Comparison of ENCODE assay signal across 8 mouse cellular contexts in genomic region chr10:4333319-4333718, GRCm38 (mm10). TPM values are rescaled to one million over a fixed set of nuclear protein-coding genes. Genes with fewer than 3 reads are reported as not detected.
DNase-seq lines count a peak whose midpoint lies in the region; ATAC-seq and TF ChIP-seq lines count a peak whose summit lies in the region.

No protein-coding gene starts in this region.

- no peak overlapping the region for H3K27ac ChIP-seq in liver, adult 2 months (replicated peaks; ENCODE audit: insufficient read depth, low read depth, low read length)
- H3K27ac ChIP-seq in midbrain, embryonic 16.5 days (ENCODE audit: low read length), result no peak overlapping the region

- H3K4me2 ChIP-seq in midbrain, embryonic 16.5 days (ENCODE audit: low read length), result peak overlapping the region; percentile 73; the same call in 1 of the 2 replicates

- H3K4me1 ChIP-seq in liver, adult 2 months (ENCODE audit: control insufficient read depth, insufficient read depth, low read length), result no peaks in the 10 kb centered on the region
- H3K4me1 ChIP-seq in midbrain, embryonic 16.5 days (ENCODE audit: control insufficient read depth, insufficient read depth, low read length), result peaks cover 14% of the 10 kb centered on the region

- no peaks in the 10 kb centered on the region for H3K36me3 ChIP-seq in liver, adult 2 months (ENCODE audit: control insufficient read depth, insufficient read depth, low read length)
- no peaks in the 10 kb centered on the region for H3K36me3 ChIP-seq in midbrain, embryonic 16.5 days (ENCODE audit: control insufficient read depth, insufficient read depth, low read length)

- no peaks in the 10 kb centered on the region for H3K79me2 ChIP-seq in liver, adult 2 months (ENCODE audit: control insufficient read depth, insufficient read depth, low read length)

- H3K9ac ChIP-seq in liver, adult 2 months (ENCODE audit: low read depth, low read length), result no peak overlapping the region
- H3K9ac ChIP-seq in midbrain, embryonic 16.5 days (ENCODE audit: low read depth, low read length), result 0 out of 2 replicates have a peak overlapping the region, but pooled peaks have one; percentile 12

- ATAC-seq in midbrain, embryonic 16.5 days, result peak; percentile 34

- H3K4me3 ChIP-seq in liver, adult 2 months (ENCODE audit: insufficient read depth, low read depth, low read length), result no peak overlapping the region
- no peak overlapping the region for H3K4me3 ChIP-seq in midbrain, embryonic 16.5 days (ENCODE audit: low read depth, low read length)

- H3K27me3 ChIP-seq in liver, adult 2 months (ENCODE audit: control insufficient read depth, insufficient read depth, low read length), result no peaks in the 10 kb centered on the region
- no peaks in the 10 kb centered on the region; the same call in 1 of the 2 replicates for H3K27me3 ChIP-seq in midbrain, embryonic 16.5 days (ENCODE audit: control insufficient read depth, insufficient read depth, low read depth, low read length)

- WGBS in liver, adult 2 months, result 24% methylated on average over 8 of the region's 8 CpGs
- 9% methylated on average over 8 of the region's 8 CpGs for WGBS in midbrain, embryonic 16.5 days

- no peaks in the 10 kb centered on the region for H3K9me3 ChIP-seq in midbrain, embryonic 16.5 days (replicated peaks; ENCODE audit: control insufficient read depth, low read length, poor library complexity, severe bottlenecking)

- DNase-seq in B cell, adult 2 months, result peak; percentile 56 to 59
- peak; percentile 99 for DNase-seq in ZHBTc4 (ENCODE audit: low read depth, low spot score)
- peak; percentile 79 for DNase-seq in embryo, embryonic 10.5 days (ENCODE audit: low spot score)
- peak; percentile 67 to 79 for DNase-seq in heart, adult 18-20 months
- peak; percentile 34 for DNase-seq in kidney, adult 11 months
- peak; percentile 33 for DNase-seq in liver, adult 2 months (ENCODE audit: extremely low read depth, low read depth, low spot score)
- peak; percentile 62 for DNase-seq in thymus, postnatal 4 days

- TF ChIP-seq POLR2A in liver, adult 2 months (IDR thresholded peaks at IDR 0.05; ENCODE audit: extremely low read depth, insufficient read depth, low read length), result no peak

- TF ChIP-seq CTCF in liver, adult 2 months (IDR thresholded peaks at IDR 0.05; ENCODE audit: low read depth, low read length), result peak; percentile 65

RNA-seq across cellular contexts. Expression of gene Zbtb2, which starts 54.6 kb away (rescaled TPM):
- 1 to 10 TPM; 5.5 to 6.0 TPM for total RNA-seq in heart, adult 18-20 months (2021)
- 2.4 and 3.0 TPM in 2 replicates for total RNA-seq in liver, adult 2 months (2014; rRNA removed)
- 2.5 and 3.4 TPM in 2 replicates for polyA plus RNA-seq in liver, adult 2 months (2012; rRNA removed)
- polyA plus RNA-seq in midbrain, embryonic 16.5 days (2015; fragmentation: Nextera tagmentation; extraction: Ambion mirVana), result 14.8 and 17.2 TPM in 2 replicates

Comparison
In these comparisons a context has a peak if more than half of its experiments do, and no peak if none do; other contexts are left out.
1. DNase-seq: peak in every context shown above with its lines; median percentile 99 in ZHBTc4; 79 in embryo, embryonic 10.5 days; 73 in heart, adult 18-20 months; 62 in thymus, postnatal 4 days; 58 in B cell, adult 2 months; 34 in kidney, adult 11 months; 33 in liver, adult 2 months.